Mouse (Mus musculus) mouse embryonic stem cell (cell line): ENCODE data around the gene Zfp418.
"Not testable (repeated sequence)": the region's sequence is repeated elsewhere in the genome, so short reads cannot be mapped to it uniquely, and the experiment has no call there.

Experiments used
- in situ Hi-C, 2 experiments: fragments of 300-500 bp; cut with MboI; formaldehyde crosslinking; loops; 1 replicate in 1 of 2; 3 replicates in 1 of 2; pipeline ENCODE4 v1.14.3; 2019 to 2020; ENCODE audit warnings: low sequenced_read_pairs in 2 of 2, low pct_unique_long_range_greater_than_20kb in 1 of 2, mixed read lengths in 1 of 2; ENCODE audit not compliant: unreplicated experiment in 1 of 2

Zfp418 gene

DNA sequence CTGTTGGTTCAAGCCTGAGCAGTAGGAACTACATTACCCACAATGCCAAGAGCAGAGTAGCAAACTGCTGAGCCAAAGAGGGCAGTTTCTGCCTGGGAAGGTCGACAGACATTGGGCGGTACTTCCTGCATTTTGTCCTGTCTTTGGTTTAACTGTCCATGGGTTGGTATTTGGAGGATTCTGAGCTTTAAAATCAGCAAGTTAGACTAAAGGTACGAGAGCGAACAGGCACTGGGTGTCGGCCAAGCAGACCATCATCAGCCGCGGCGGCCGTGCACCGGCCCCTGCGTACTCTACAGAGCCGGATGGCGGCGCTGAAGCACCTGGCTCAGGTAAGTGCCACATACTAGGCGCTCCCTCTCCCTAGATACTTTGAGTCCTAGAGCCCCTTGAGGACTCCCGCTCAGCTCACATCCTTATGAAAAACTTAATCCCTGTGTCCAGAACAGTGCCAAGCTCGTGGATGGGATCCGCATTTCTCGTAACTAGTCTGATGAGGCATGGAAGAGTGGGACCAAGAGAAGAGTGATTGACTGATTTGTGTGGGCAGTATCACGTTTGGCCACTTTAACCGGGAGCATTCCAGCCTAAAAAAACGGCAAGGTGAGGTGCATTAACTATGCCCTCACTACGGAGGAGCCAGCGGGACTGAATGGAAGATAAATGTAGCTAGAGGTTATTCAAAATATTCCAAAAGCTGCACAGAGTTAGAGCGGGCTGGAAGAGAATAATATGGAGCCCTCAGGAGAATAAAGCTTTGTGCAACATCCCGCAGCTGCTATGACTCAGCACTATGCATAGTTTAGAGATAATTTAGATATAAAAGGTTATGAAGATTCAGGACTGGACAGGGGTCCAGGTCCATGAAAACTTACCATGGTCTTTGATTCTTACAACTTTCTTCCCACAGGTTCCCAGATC is at the start of gene Zfp418:
Gene Zfp418 (plus strand): TSS at position 104 of the 921 bp plus-strand sequence.
- in situ Hi-C loops, result loop anchor here (5.0 to 25.0 kb wide), 4 partner anchors 34 to 134 kb away; partner anchors contain the start of gene Zfp773 (in 2 of the 2)

- in situ Hi-C loops, result no loop called here
These were observed 49.5 kb upstream of the Zfp418 start for GRCm38 (mm10) chr7:7121602-7121980.

GRCm38 (mm10) chr7:7130491-7131124 is 40.5 kb upstream of the Zfp418 start:
- in situ Hi-C loops, result loop anchor here in 1 of 2 experiments (10.0 kb wide), 1 partner anchor 164 kb away; no protein-coding TSS in a partner anchor

GRCm38 (mm10) chr7:7132751-7133150 is 38.4 kb upstream of the Zfp418 start:
- in situ Hi-C loops, result loop anchor here in 1 of 2 experiments (10.0 kb wide), 1 partner anchor 162 kb away; no protein-coding TSS in a partner anchor

DNA sequence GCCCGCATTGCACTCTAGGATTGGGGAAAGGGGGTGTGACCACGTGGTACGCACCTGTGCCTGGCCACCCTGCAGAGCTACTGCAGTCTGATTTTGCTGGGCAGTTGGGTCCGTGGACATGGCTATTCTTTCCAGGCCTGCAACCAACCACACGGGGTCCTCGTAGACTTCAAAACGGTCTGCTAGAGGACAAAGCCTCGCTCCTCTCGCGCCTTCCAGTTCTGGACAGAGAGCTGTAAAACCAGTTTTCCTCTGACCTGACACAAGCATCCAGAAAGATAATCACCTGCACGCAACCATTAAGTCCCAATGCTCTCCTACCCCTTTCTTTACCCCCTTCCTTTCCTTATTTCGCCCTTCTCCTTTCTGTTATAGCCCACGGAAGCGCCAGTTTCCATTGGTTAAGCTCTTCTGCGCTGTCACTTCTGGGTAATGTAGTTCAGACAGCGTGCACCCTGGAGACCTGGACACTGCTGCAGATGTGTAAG is 34.7 kb upstream of the Zfp418 start, which contains the start of gene Zfp773:
Gene Zfp773 (minus strand): TSS at position 377 of the 488 bp plus-strand sequence.
- in situ Hi-C loops, result loop anchor here (5.0 to 10.0 kb wide), 2 partner anchors 36 to 158 kb away; partner anchors contain the start of gene Zfp418 (in 2 of the 2)

DNA sequence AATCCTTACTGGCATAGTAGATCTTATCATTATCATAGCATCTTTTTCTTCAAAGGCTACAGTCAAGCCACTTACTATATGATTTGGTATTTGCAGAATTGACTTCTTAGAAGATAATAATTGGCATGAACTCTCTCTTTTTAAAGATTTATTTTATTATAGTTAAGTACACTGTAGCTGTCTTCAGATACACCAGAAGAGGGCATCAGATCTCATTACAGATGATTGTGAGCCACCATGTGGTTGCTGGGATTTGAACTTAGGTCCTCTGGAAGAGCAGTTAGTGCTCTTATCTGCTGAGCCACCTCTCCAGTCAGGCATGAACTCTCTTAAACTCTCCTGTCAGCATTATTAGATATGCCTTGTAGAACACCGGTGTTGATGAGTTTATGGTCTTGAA is 26.9 kb upstream of the Zfp418 start:
- in situ Hi-C loops, result no loop called here

- in situ Hi-C loops, result no loop called here
These were observed 25.0 kb upstream of the Zfp418 start for GRCm38 (mm10) chr7:7145991-7146608.

- in situ Hi-C loops, result loop anchor here (25.0 kb wide), 3 partner anchors 474 to 599 kb away; no protein-coding TSS in a partner anchor
These were observed 14.8 kb downstream of the Zfp418 start for GRCm38 (mm10) chr7:7185897-7186296.

GRCm38 (mm10) chr7:7187417-7188190 is 16.5 kb downstream of the Zfp418 start:
- in situ Hi-C loops, result loop anchor here (25.0 kb wide), 3 partner anchors 475 to 600 kb away; no protein-coding TSS in a partner anchor

DNA sequence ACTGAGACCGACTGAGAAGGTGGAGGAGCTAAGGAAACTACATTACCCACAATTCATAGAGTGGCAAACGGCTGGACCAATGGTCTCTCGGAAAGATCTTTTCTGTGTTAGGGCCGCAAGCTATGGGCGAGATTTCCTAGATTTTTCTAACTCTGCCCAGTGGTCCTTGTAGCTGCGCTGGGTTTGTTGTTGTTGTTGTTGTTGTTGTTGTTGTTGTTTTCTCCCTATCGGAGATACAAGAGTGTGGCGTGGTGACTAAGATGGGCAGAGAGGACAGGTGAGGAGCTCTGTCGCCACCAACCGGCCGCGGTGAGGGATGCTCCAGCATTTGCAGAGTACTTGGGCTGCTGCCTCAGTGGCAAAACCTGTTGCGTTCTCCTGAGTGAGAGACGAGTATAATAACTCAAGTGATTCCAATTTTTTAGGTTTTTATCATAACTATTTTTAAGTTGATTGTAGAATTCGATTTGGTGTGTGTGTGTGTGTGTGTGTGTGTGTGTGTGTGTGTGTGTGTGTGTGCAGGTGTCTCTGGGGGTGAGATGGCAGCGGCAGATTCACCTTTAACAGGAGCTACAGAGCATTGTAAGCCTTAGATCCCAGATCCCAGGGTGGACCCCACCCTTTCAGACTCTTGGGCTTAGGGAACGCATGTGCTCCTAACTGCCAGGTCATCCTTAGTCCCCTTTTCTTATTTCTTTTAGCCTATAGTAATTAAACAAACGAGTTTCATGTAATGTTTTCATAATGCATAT is 17.2 kb downstream of the Zfp418 start:
- in situ Hi-C loops, result loop anchor here (25.0 kb wide), 3 partner anchors 476 to 601 kb away; no protein-coding TSS in a partner anchor

DNA sequence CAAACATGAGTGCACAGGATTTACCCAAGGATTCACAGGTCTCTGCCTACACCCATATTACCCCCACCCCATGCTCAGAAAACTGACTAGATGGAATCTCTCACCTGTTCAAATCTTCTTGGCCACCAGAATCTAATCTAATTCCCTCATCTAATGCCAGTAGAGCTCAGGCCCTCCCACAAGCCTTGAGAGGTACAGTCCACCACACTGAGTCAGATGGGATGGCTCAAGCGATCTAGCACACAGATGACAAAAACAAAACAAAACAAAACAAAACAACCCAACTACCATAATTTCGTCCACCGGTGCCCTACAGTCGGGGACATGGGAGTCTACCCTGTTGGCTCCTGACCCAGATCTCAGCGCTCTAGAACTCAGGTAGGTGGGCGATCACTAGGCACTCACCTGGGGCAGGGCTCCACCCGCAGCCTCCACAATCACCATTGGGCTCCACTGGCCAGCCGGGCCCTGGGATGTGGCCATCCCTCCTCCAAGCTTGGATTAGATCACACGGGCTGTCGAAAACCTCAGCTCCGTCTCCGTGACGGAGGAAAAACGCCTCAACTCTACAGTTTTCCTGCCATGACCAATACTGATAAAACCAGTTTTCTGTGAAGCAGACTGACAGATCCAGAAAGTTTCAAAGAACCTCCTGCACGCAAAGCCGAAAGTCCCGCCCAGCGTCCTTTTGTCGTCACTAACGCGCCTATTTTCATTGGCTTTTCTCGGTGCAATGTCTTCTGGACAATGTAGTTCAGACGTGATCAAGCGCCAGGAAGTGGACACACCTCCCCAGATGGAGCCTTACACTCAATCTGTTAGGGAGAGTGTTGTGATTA is 38.4 kb downstream of the Zfp418 start, which contains the start of gene Zfp772:
Gene Zfp772 (minus strand): TSS at position 686 of the 839 bp plus-strand sequence.
- in situ Hi-C loops, result not testable (repeated sequence)
